In the genomic region with DNA sequence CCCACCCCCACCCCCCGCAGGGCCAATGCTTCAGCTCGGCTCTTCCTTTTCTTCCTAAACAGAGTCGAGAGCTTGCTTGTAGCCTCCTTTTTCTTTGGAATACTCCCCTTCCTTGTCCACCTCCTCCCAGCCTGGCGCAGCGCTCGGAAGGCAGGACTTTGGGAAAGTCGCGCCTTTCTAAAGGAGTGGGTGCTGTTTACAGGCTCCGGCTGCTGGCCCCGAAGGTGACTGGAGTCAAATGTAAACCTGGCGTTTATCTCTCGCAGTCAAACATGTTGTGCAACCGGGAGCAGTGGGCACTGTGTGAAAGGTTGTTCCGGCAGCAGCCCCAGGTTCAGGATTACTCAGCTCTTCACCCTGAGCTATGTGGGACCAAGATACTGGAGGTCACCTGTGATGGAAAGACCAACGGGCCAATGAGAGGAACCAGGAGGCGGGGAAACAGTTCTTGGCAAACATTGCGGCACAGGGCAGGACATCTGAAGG, we compare ENCODE assay signal across 8 mouse cellular contexts. TPM values are rescaled to one million over a fixed set of nuclear protein-coding genes. Genes with fewer than 3 reads are reported as not detected.
DNase-seq lines count a peak whose midpoint lies in the region; ATAC-seq and TF ChIP-seq lines count a peak whose summit lies in the region.

No protein-coding gene starts in this region.

- no peak for TF ChIP-seq CTCF in bone marrow, adult 2 months (IDR thresholded peaks at IDR 0.05; ENCODE audit: control insufficient read depth, insufficient read depth, low read length)
- TF ChIP-seq CTCF in embryonic fibroblast, embryonic 13.5 days (IDR thresholded peaks at IDR 0.05; ENCODE audit: borderline replicate concordance, insufficient read depth, low read length), result no peak

- WGBS in bone marrow, adult 2 months, result under 1% methylated on average over 17 of the region's 17 CpGs
- 1% methylated on average over 17 of the region's 17 CpGs for WGBS in kidney, embryonic 14.5 days
- under 1% methylated on average over 17 of the region's 17 CpGs for WGBS in limb, embryonic 15.5 days

- 0 out of 2 replicates have a peak, but pooled peaks have one; percentile 6 for TF ChIP-seq POLR2A in bone marrow, adult 2 months (IDR thresholded peaks at IDR 0.05; ENCODE audit: borderline replicate concordance, control insufficient read depth, low read depth, low read length)
- TF ChIP-seq POLR2A in embryonic fibroblast, embryonic 13.5 days (IDR thresholded peaks at IDR 0.05; ENCODE audit: low read depth, low read length), result peak; percentile 78

- H3K27ac ChIP-seq in bone marrow, adult 2 months (ENCODE audit: control insufficient read depth, insufficient read depth, low read depth, low read length, poor library complexity), result peak overlapping the region; percentile 96
- peak overlapping the region; percentile 55 for H3K27ac ChIP-seq in embryonic fibroblast, embryonic 13.5 days (ENCODE audit: insufficient read depth, low read length)
- peak overlapping the region; percentile 77 for H3K27ac ChIP-seq in kidney, embryonic 14.5 days (ENCODE audit: low read depth, low read length)
- peak overlapping the region; percentile 84 for H3K27ac ChIP-seq in limb, embryonic 15.5 days

- peak; percentile 99 for ATAC-seq in kidney, embryonic 14.5 days (ENCODE audit: low FRiP score, low TSS enrichment)
- peak; percentile 87 for ATAC-seq in limb, embryonic 15.5 days (ENCODE audit: insufficient number of reproducible peaks, low FRiP score, low TSS enrichment, low read depth)

- DNase-seq in 416B (ENCODE audit: low read depth), result peak; percentile 98
- DNase-seq in heart, adult 9 months (ENCODE audit: low spot score in 2 of 2), result peak; percentile 97 to 99
- peak; percentile 81 to 85 for DNase-seq in monocyte, adult 2 months (ENCODE audit: low read depth in 1 of 2, low spot score in 2 of 2)
- DNase-seq in spleen, postnatal 36 days (ENCODE audit: low spot score in 2 of 2), result peak; percentile 91 to 94

- H3K9ac ChIP-seq in kidney, embryonic 14.5 days (ENCODE audit: low read depth, low read length), result peak overlapping the region; percentile 64
- peak overlapping the region; percentile 51 for H3K9ac ChIP-seq in limb, embryonic 15.5 days

- H3K4me1 ChIP-seq in bone marrow, adult 2 months (ENCODE audit: control insufficient read depth, insufficient read depth, low read length), result peaks cover 2% of the 10 kb centered on the region
- peaks cover 9% of the 10 kb centered on the region for H3K4me1 ChIP-seq in embryonic fibroblast, embryonic 13.5 days (ENCODE audit: control insufficient read depth, insufficient read depth, low read length)
- H3K4me1 ChIP-seq in kidney, embryonic 14.5 days (ENCODE audit: control insufficient read depth, insufficient read depth, low read length), result 0 out of 2 replicates have a peak, but pooled peaks cover 9% of the 10 kb centered on the region
- peaks cover 8% of the 10 kb centered on the region; the same call in 1 of the 2 replicates for H3K4me1 ChIP-seq in limb, embryonic 15.5 days

- H3K27me3 ChIP-seq in kidney, embryonic 14.5 days (ENCODE audit: control insufficient read depth, insufficient read depth, low read length), result no peaks in the 10 kb centered on the region
- no peaks in the 10 kb centered on the region for H3K27me3 ChIP-seq in limb, embryonic 15.5 days

- H3K9me3 ChIP-seq in kidney, embryonic 14.5 days (ENCODE audit: control insufficient read depth, low read length), result no peaks in the 10 kb centered on the region
- no peaks in the 10 kb centered on the region for H3K9me3 ChIP-seq in limb, embryonic 15.5 days

- H3K36me3 ChIP-seq in kidney, embryonic 14.5 days (ENCODE audit: control insufficient read depth, insufficient read depth, low read length), result no peaks in the 10 kb centered on the region
- no peaks in the 10 kb centered on the region for H3K36me3 ChIP-seq in limb, embryonic 15.5 days

- H3K4me3 ChIP-seq in bone marrow, adult 2 months (replicated peaks; ENCODE audit: control insufficient read depth, low read depth, low read length), result peak overlapping the region; percentile 80
- peak overlapping the region; percentile 49 for H3K4me3 ChIP-seq in embryonic fibroblast, embryonic 13.5 days (ENCODE audit: insufficient read depth, low read length)
- H3K4me3 ChIP-seq in kidney, embryonic 14.5 days (ENCODE audit: low read length), result peak overlapping the region; percentile 58
- peak overlapping the region; percentile 60 for H3K4me3 ChIP-seq in limb, embryonic 15.5 days

- peak overlapping the region; percentile 59 for H3K4me2 ChIP-seq in kidney, embryonic 14.5 days (replicated peaks; ENCODE audit: low read depth, low read length)
- peak overlapping the region; percentile 58 for H3K4me2 ChIP-seq in limb, embryonic 15.5 days

RNA-seq across cellular contexts. Expression of a gene that starts 15.5 kb away (rescaled TPM):
- polyA plus RNA-seq in bone marrow, adult 2 months (2011; ENCODE audit: insufficient read depth, insufficient read length, low replicate concordance, missing spikeins), result 20.1 and 31.2 TPM in 2 replicates
- polyA plus RNA-seq in embryonic fibroblast, embryonic 13.5 days (2011; ENCODE audit: insufficient read length, low read depth, missing spikeins), result 92.4 and 93.5 TPM in 2 replicates
- polyA plus RNA-seq in kidney, embryonic 14.5 days (2014; fragmentation: Nextera tagmentation; extraction: Ambion mirVana), result 36.0 and 51.6 TPM in 2 replicates
- polyA plus RNA-seq in limb, embryonic 15.5 days (2015; fragmentation: Nextera tagmentation; extraction: Ambion mirVana), result 36.5 and 38.9 TPM in 2 replicates

Comparison
In these comparisons a context has a peak if more than half of its experiments do, and no peak if none do; other contexts are left out.
1. Peak in every context shown above with its lines: DNase-seq, ATAC-seq, H3K4me3 ChIP-seq and H3K27ac ChIP-seq.